Mouse (Mus musculus) spleen, adult 2 months (tissue): ENCODE results near the gene Ctdspl. TPM values are rescaled to one million over a fixed set of nuclear protein-coding genes. Genes with fewer than 3 reads are reported as not detected.

Source experiments
- DNase-seq, 2 experiments: peaks; one replicate each; pipeline versions ENCODE4 v3.0.0 to v3.0.0-alpha.2; 2012 to 2021; ENCODE audit warnings: low spot score in 2 of 2, low read depth in 1 of 2
- H3K27ac ChIP-seq: fragments of 200-500 bp; 2 replicates; pipeline ENCODE4 v1.5.1; 2012; ENCODE audit warnings: low read length, inconsistent platforms; ENCODE audit not compliant: insufficient read depth
- H3K27me3 ChIP-seq: fragments of 200-500 bp; 2 replicates; pipeline ENCODE4 v1.6.1; 2012; ENCODE audit warnings: mild to moderate bottlenecking, moderate library complexity, low read length, inconsistent platforms; ENCODE audit not compliant: control insufficient read depth, insufficient read depth
- H3K36me3 ChIP-seq: fragments of 200-500 bp; 2 replicates; pipeline ENCODE4 v1.6.1; 2012; ENCODE audit warnings: mild to moderate bottlenecking, low read length, inconsistent platforms; ENCODE audit not compliant: control insufficient read depth, insufficient read depth
- H3K4me1 ChIP-seq: fragments of 200-500 bp; 2 replicates; pipeline ENCODE4 v1.6.1; 2011; ENCODE audit warnings: inconsistent platforms; ENCODE audit not compliant: control insufficient read depth, insufficient read depth, insufficient read length
- H3K4me3 ChIP-seq: fragments of 200-500 bp; 2 replicates; pipeline ENCODE4 v1.5.1; 2011; ENCODE audit warnings: mild to moderate bottlenecking, inconsistent platforms; ENCODE audit not compliant: insufficient read depth, insufficient read length; ENCODE audit errors: extremely low read depth
- CTCF ChIP-seq: fragments of 200-500 bp; IDR thresholded peaks from 2 replicates; pipeline ENCODE4 v1.5.1; 2011; ENCODE audit warnings: mild to moderate bottlenecking, inconsistent platforms; ENCODE audit not compliant: insufficient read depth, insufficient read length, insufficient replicate concordance; ENCODE audit errors: extremely low read depth
- POLR2A ChIP-seq: fragments of 200-500 bp; IDR thresholded peaks from 2 replicates; pipeline ENCODE4 v1.6.1; 2011; ENCODE audit warnings: low read depth, low read length, inconsistent platforms
- WGBS: fragments of 180-500 bp; shearing (Covaris S2); methylation state at CpG from one replicate; pipeline ENCODE4 v1.1.7; 2018; 5-methylcytosine and 5-hydroxymethylcytosine counted together
- polyA plus RNA-seq: library from polyadenylated mRNA; depleted of rRNA; stranded (reverse); fragments of >200 nt; gene quantifications from 2 replicates; pipeline ENCODE4 v1.2.3, GENCODE M21; 2012; rRNA removed

Gene Ctdspl
- polyA plus RNA-seq, 1 experiment: 6.8 TPM

- H3K4me3 ChIP-seq: peak overlapping the region; percentile 41; the same call in 1 of the 2 replicates
- DNase-seq: peak in 1 of 2 experiments; percentile 64
- H3K27me3 ChIP-seq: peaks cover 2% of the 10 kb centered on the region; the same call in 1 of the 2 replicates
- no peaks in the 10 kb centered on the region for H3K4me1 ChIP-seq
- no peaks in the 10 kb centered on the region for H3K36me3 ChIP-seq
- 2% methylated on average over 24 of the region's 24 CpGs for WGBS
- no peak for TF ChIP-seq POLR2A
- no peak for TF ChIP-seq CTCF
- 0 out of 2 replicates have a peak overlapping the region, but pooled peaks have one; percentile 12 for H3K27ac ChIP-seq
Observed at GRCm38 (mm10) chr9:119088148-119088801, 162.0 kb downstream of the Ctdspl start.

GRCm38 (mm10) chr9:119089437-119089836 is 163.2 kb downstream of the Ctdspl start:
- no peak overlapping the region for H3K4me3 ChIP-seq
- no peak overlapping the region for H3K27ac ChIP-seq
- no peak for TF ChIP-seq POLR2A
- TF ChIP-seq CTCF: no peak
- H3K36me3 ChIP-seq: no peaks in the 10 kb centered on the region
- 88% methylated on average over 7 of the region's 7 CpGs for WGBS
- peaks cover 2% of the 10 kb centered on the region; the same call in 1 of the 2 replicates for H3K4me1 ChIP-seq
- H3K27me3 ChIP-seq: peaks cover 2% of the 10 kb centered on the region; the same call in 1 of the 2 replicates
- DNase-seq: no peak

GRCm38 (mm10) chr9:119090462-119090861 is 164.2 kb downstream of the Ctdspl start:
- DNase-seq: no peak
- Histone ChIP-seq H3K27me3 (peaks cover 2% of the 10 kb centered on the region; the same call in 1 of the 2 replicates), H3K4me1 (peaks cover 2% of the 10 kb centered on the region; the same call in 1 of the 2 replicates), H3K27ac (no peak overlapping the region), H3K36me3 (no peaks in the 10 kb centered on the region), H3K4me3 (no peak overlapping the region)
- TF ChIP-seq CTCF: no peak
- TF ChIP-seq POLR2A: no peak
- 95% methylated on average over 5 of the region's 5 CpGs for WGBS

GRCm38 (mm10) chr9:119091581-119092310 is 165.5 kb downstream of the Ctdspl start:
- 84% methylated on average over 12 of the region's 12 CpGs for WGBS
- Histone ChIP-seq H3K27ac (no peak overlapping the region), H3K36me3 (no peaks in the 10 kb centered on the region), H3K4me3 (no peak overlapping the region), H3K27me3 (peaks cover 2% of the 10 kb centered on the region; the same call in 1 of the 2 replicates), H3K4me1 (peaks cover 2% of the 10 kb centered on the region; the same call in 1 of the 2 replicates)
- TF ChIP-seq CTCF (no peak), POLR2A (no peak)
- no peak for DNase-seq

GRCm38 (mm10) chr9:119092473-119093418 is 166.5 kb downstream of the Ctdspl start:
- no peak for DNase-seq
- Histone ChIP-seq H3K27me3 (peaks cover 2% of the 10 kb centered on the region; the same call in 1 of the 2 replicates), H3K4me1 (peaks cover 2% of the 10 kb centered on the region; the same call in 1 of the 2 replicates), H3K4me3 (peak overlapping the region; percentile 43), H3K36me3 (no peaks in the 10 kb centered on the region), H3K27ac (no peak overlapping the region)
- WGBS: 6% methylated on average over 45 of the region's 45 CpGs
- no peak for TF ChIP-seq POLR2A
- no peak for TF ChIP-seq CTCF

Other genes starting within 250 kb of the Ctdspl start
- gene Vill, start 126.3 kb downstream of the Ctdspl start, polyA plus RNA-seq: 7.2 and 12.0 TPM in 2 replicates
- gene Plcd1, start 167.0 kb downstream of the Ctdspl start, polyA plus RNA-seq: 6.3 and 6.5 TPM in 2 replicates
- gene Dlec1, start 176.0 kb downstream of the Ctdspl start, polyA plus RNA-seq: 0.32 and 0.65 TPM in 2 replicates
- 0.86 and 0.92 TPM in 2 replicates for gene Acaa1b, start 230.6 kb downstream of the Ctdspl start, polyA plus RNA-seq
- not detected in 2 replicates for gene Gm47289, start 232.7 kb downstream of the Ctdspl start, polyA plus RNA-seq